Mouse (Mus musculus) E14TG2a.4 (cell line): Measurements from ENCODE around the gene Chn1.

ENCODE experiments used
- CTCF ChIP-seq: conservative IDR thresholded peaks from 2 replicates; pipeline ENCODE4 v1.5.1; 2014; ENCODE audit warnings: low read length
- POU5F1 ChIP-seq: IDR thresholded peaks from 2 replicates; pipeline ENCODE4 v1.6.1; 2014; ENCODE audit warnings: low read length, borderline replicate concordance

- TF ChIP-seq CTCF (no peak), POU5F1 (no peak)
Observed at GRCm38 (mm10) chr2:73659041-73659440, 116.1 kb downstream of the Chn1 start.
